Mouse (Mus musculus) lung, postnatal 14 days (tissue): ENCODE measurements around the gene Cfap45.

ENCODE experiments used
- DNase-seq: peaks from one replicate; pipeline ENCODE4 v3.0.0; 2021

The Cfap45 gene

GRCm38 (mm10) chr1:172520576-172521440 lies at the start of gene Cfap45:
Cfap45 (plus strand) TSS chr1:172520801.
- peak; percentile 89 for DNase-seq

- no peak for DNase-seq
Measured at GRCm38 (mm10) chr1:172472909-172473308, 47.7 kb upstream of the Cfap45 start.

- DNase-seq = no peak
Measured at GRCm38 (mm10) chr1:172474196-172474595, 46.4 kb upstream of the Cfap45 start.

- DNase-seq = peak; percentile 28
Measured at GRCm38 (mm10) chr1:172475054-172475741, 45.4 kb upstream of the Cfap45 start, which contains the start of gene Slamf9. Slamf9 (plus strand) TSS chr1:172475358.

- DNase-seq = no peak
Measured at GRCm38 (mm10) chr1:172478020-172478419, 42.6 kb upstream of the Cfap45 start.

GRCm38 (mm10) chr1:172480376-172480775 lies 40.2 kb upstream of the Cfap45 start:
- DNase-seq = no peak

GRCm38 (mm10) chr1:172481111-172481510 lies 39.5 kb upstream of the Cfap45 start:
- no peak for DNase-seq

GRCm38 (mm10) chr1:172481540-172482280 lies 38.9 kb upstream of the Cfap45 start, which contains the start of gene Igsf9:
Igsf9 (plus strand) TSS chr1:172481788.
- DNase-seq = peak; percentile 89

- DNase-seq = no peak
Measured at GRCm38 (mm10) chr1:172482518-172483360, 37.9 kb upstream of the Cfap45 start.

GRCm38 (mm10) chr1:172483361-172483660 lies 37.3 kb upstream of the Cfap45 start:
- no peak for DNase-seq

- DNase-seq = no peak
Measured at GRCm38 (mm10) chr1:172484236-172484635, 36.4 kb upstream of the Cfap45 start.

GRCm38 (mm10) chr1:172484671-172485070 lies 35.9 kb upstream of the Cfap45 start:
- no peak for DNase-seq

- DNase-seq = no peak
Measured at GRCm38 (mm10) chr1:172485821-172486220, 34.8 kb upstream of the Cfap45 start.

- no peak for DNase-seq
Measured at GRCm38 (mm10) chr1:172486236-172486635, 34.4 kb upstream of the Cfap45 start.

- DNase-seq = no peak
Measured at GRCm38 (mm10) chr1:172486651-172487050, 34.0 kb upstream of the Cfap45 start.

GRCm38 (mm10) chr1:172487859-172488258 lies 32.7 kb upstream of the Cfap45 start:
- no peak for DNase-seq

GRCm38 (mm10) chr1:172488831-172489230 lies 31.8 kb upstream of the Cfap45 start:
- no peak for DNase-seq

- no peak for DNase-seq
Measured at GRCm38 (mm10) chr1:172489585-172490250, 30.9 kb upstream of the Cfap45 start.

GRCm38 (mm10) chr1:172490261-172490661 lies 30.3 kb upstream of the Cfap45 start:
- peak; percentile 94 for DNase-seq

- DNase-seq = no peak
Measured at GRCm38 (mm10) chr1:172492047-172492446, 28.6 kb upstream of the Cfap45 start.

GRCm38 (mm10) chr1:172493516-172493915 lies 27.1 kb upstream of the Cfap45 start:
- no peak for DNase-seq

GRCm38 (mm10) chr1:172496030-172496429 lies 24.6 kb upstream of the Cfap45 start:
- DNase-seq = no peak
